21 mouse cellular contexts compared by ENCODE assay signal in the genomic region with DNA sequence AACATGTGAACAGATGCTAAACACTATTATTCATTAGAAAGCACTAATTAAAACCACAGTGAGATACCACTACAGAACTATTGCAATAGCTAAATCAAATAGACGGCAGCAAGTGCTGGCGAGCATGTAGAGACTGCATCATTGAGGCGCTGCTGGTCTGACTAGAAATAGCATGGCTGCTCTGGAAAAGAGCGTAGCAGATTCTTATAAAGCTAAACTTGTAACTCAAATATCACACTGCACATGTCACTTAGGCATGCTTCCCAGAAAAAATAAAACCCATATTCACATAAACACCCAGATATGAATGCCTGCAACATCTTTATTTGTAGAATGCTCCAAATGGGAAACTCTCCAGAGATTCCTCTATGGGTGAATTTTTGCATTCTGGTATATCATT.
DNase-seq lines count a peak whose midpoint lies in the region; ATAC-seq and TF ChIP-seq lines count a peak whose summit lies in the region.
"Had no signal": no experiment of that assay in that cellular context is flagged by ENCODE, and none has a peak within 500 bp of the region (broad histone marks: within the 10 kb centered on the region; RNA-seq: fewer than 3 reads in every experiment).

No protein-coding gene starts in this region.

- no peaks in the 10 kb centered on the region for H3K9me3 ChIP-seq in forebrain, embryonic 15.5 days
- H3K9me3 ChIP-seq in forebrain, embryonic 12.5 days: no peaks in the 10 kb centered on the region
- no peaks in the 10 kb centered on the region for H3K9me3 ChIP-seq in forebrain, postnatal 0 days (ENCODE audit: low read length)
- H3K9me3 ChIP-seq in midbrain, embryonic 13.5 days: no peaks in the 10 kb centered on the region
- H3K9me3 ChIP-seq: embryonic facial prominence, embryonic 15.5 days; heart, embryonic 15.5 days; hindbrain, embryonic 13.5 days; intestine, embryonic 15.5 days had no signal

- no peak overlapping the region for H3K9ac ChIP-seq in forebrain, embryonic 15.5 days (replicated peaks)
- no peak overlapping the region for H3K9ac ChIP-seq in forebrain, embryonic 12.5 days
- no peak overlapping the region for H3K9ac ChIP-seq in forebrain, postnatal 0 days
- no peak overlapping the region for H3K9ac ChIP-seq in midbrain, embryonic 13.5 days (replicated peaks)
- H3K9ac ChIP-seq: embryonic facial prominence, embryonic 15.5 days; heart, embryonic 15.5 days; hindbrain, embryonic 13.5 days; intestine, embryonic 15.5 days had no signal

- H3K4me2 ChIP-seq in forebrain, embryonic 15.5 days (replicated peaks): no peak overlapping the region
- no peak overlapping the region for H3K4me2 ChIP-seq in forebrain, embryonic 12.5 days
- no peak overlapping the region for H3K4me2 ChIP-seq in forebrain, postnatal 0 days (ENCODE audit: low read depth)
- no peak overlapping the region for H3K4me2 ChIP-seq in midbrain, embryonic 13.5 days (replicated peaks)
- H3K4me2 ChIP-seq: embryonic facial prominence, embryonic 15.5 days; heart, embryonic 11.5 days; heart, embryonic 15.5 days; hindbrain, embryonic 13.5 days; intestine, embryonic 15.5 days had no signal

- peak; percentile 12 to 24 for DNase-seq in left cerebral cortex, postnatal 14 days (ENCODE audit: low spot score in 2 of 2)
- DNase-seq in left cerebral cortex, postnatal 4 days: no peak
- DNase-seq in brain, embryonic 14.5 days (ENCODE audit: low read depth): peak; percentile 76
- peak; percentile 71 for DNase-seq in forebrain, postnatal 0 days
- DNase-seq: cerebellum, adult 11 months; embryo, embryonic 11 days; gastrocnemius, postnatal 14 days; heart, adult 2 months; heart, postnatal 14 days had no signal

- no peaks in the 10 kb centered on the region for H3K27me3 ChIP-seq in forebrain, embryonic 15.5 days
- H3K27me3 ChIP-seq in forebrain, embryonic 12.5 days: no peaks in the 10 kb centered on the region
- no peaks in the 10 kb centered on the region for H3K27me3 ChIP-seq in forebrain, postnatal 0 days (ENCODE audit: insufficient read depth, low read length)
- H3K27me3 ChIP-seq in midbrain, embryonic 13.5 days: no peaks in the 10 kb centered on the region
- H3K27me3 ChIP-seq: CH12.LX; embryonic facial prominence, embryonic 15.5 days; heart, embryonic 15.5 days; hindbrain, embryonic 13.5 days; intestine, embryonic 15.5 days; Patski had no signal

- H3K36me3 ChIP-seq in forebrain, embryonic 15.5 days: no peaks in the 10 kb centered on the region
- H3K36me3 ChIP-seq in forebrain, embryonic 12.5 days (replicated peaks): no peaks in the 10 kb centered on the region
- no peaks in the 10 kb centered on the region for H3K36me3 ChIP-seq in forebrain, postnatal 0 days (ENCODE audit: insufficient read depth)
- no peaks in the 10 kb centered on the region for H3K36me3 ChIP-seq in midbrain, embryonic 13.5 days
- H3K36me3 ChIP-seq: embryonic facial prominence, embryonic 15.5 days; heart, embryonic 15.5 days; hindbrain, embryonic 13.5 days; intestine, embryonic 15.5 days had no signal

- 77% methylated on average over 4 of the region's 4 CpGs for WGBS in forebrain, embryonic 15.5 days
- WGBS in forebrain, embryonic 12.5 days: 91% methylated on average over 4 of the region's 4 CpGs
- 71% methylated on average over 4 of the region's 4 CpGs for WGBS in forebrain, postnatal 0 days
- WGBS in midbrain, embryonic 13.5 days: 94% methylated on average over 4 of the region's 4 CpGs

- ATAC-seq in forebrain, embryonic 15.5 days (replicated peaks): peak; percentile 86
- ATAC-seq in forebrain, embryonic 12.5 days (ENCODE audit: low FRiP score): no peak
- peak; percentile 83 for ATAC-seq in forebrain, postnatal 0 days
- no peak for ATAC-seq in midbrain, embryonic 13.5 days
- ATAC-seq: activated CD4-positive, CD25-positive, alpha-beta regulatory T cell, adult 4 months; intestine, embryonic 15.5 days; Patski had no signal

- TF ChIP-seq POLR2A in brain, embryonic 14.5 days (IDR thresholded peaks at IDR 0.05; ENCODE audit: borderline replicate concordance, extremely low read depth, insufficient read depth, insufficient read length, poor library complexity, severe bottlenecking): no peak

- no peak for TF ChIP-seq CTCF in brain, embryonic 14.5 days (IDR thresholded peaks at IDR 0.05; ENCODE audit: borderline replicate concordance, extremely low read depth, insufficient read depth, insufficient read length)
- TF ChIP-seq CTCF in forebrain, postnatal 0 days (IDR thresholded peaks at IDR 0.05; ENCODE audit: low read depth): no peak

- 0 out of 2 replicates have a peak overlapping the region, but pooled peaks have one; percentile 19 for H3K27ac ChIP-seq in forebrain, embryonic 15.5 days (replicated peaks)
- H3K27ac ChIP-seq in forebrain, embryonic 12.5 days: no peak overlapping the region
- H3K27ac ChIP-seq in forebrain, postnatal 0 days (ENCODE audit: low read depth, low read length): no peak overlapping the region; the same call in 1 of the 2 replicates
- no peak overlapping the region for H3K27ac ChIP-seq in midbrain, embryonic 13.5 days
- H3K27ac ChIP-seq: embryonic facial prominence, embryonic 15.5 days; heart, adult 2 months; heart, embryonic 15.5 days; hindbrain, embryonic 13.5 days; intestine, embryonic 15.5 days had no signal

- intact Hi-C loops in left cerebral cortex, postnatal 14 days (cut with DNase I): no loop called here
- intact Hi-C loops in left cerebral cortex, postnatal 4 days (cut with DNase I): no loop called here

- no peaks in the 10 kb centered on the region for H3K4me1 ChIP-seq in forebrain, embryonic 15.5 days
- no peaks in the 10 kb centered on the region for H3K4me1 ChIP-seq in forebrain, embryonic 12.5 days
- H3K4me1 ChIP-seq in forebrain, postnatal 0 days (ENCODE audit: insufficient read depth): no peaks in the 10 kb centered on the region
- H3K4me1 ChIP-seq in midbrain, embryonic 13.5 days (replicated peaks): no peaks in the 10 kb centered on the region
- H3K4me1 ChIP-seq: embryonic facial prominence, embryonic 15.5 days; heart, embryonic 15.5 days; hindbrain, embryonic 13.5 days; intestine, embryonic 15.5 days had no signal

- no peak overlapping the region for H3K4me3 ChIP-seq in forebrain, embryonic 15.5 days
- H3K4me3 ChIP-seq in forebrain, embryonic 12.5 days (replicated peaks): no peak overlapping the region
- H3K4me3 ChIP-seq in forebrain, postnatal 0 days (ENCODE audit: low read depth, low read length): no peak overlapping the region
- no peak overlapping the region for H3K4me3 ChIP-seq in midbrain, embryonic 13.5 days (replicated peaks)
- H3K4me3 ChIP-seq: embryonic facial prominence, embryonic 15.5 days; erythroblast, embryonic 14.5 days; heart, adult 2 months; heart, embryonic 15.5 days; hindbrain, embryonic 13.5 days; intestine, embryonic 15.5 days had no signal

Comparison
In these comparisons a context has a peak if more than half of its experiments do, and no peak if none do; other contexts are left out.
1. ATAC-seq: peak in forebrain, embryonic 15.5 days (single experiment) and forebrain, postnatal 0 days (single experiment); none in forebrain, embryonic 12.5 days (single experiment) and midbrain, embryonic 13.5 days (single experiment).